Mouse (Mus musculus) ES-E14 (cell line): ENCODE results near the gene Btbd8.

Experiments used
- CHD2 ChIP-seq: IDR thresholded peaks from 2 replicates; pipeline ENCODE4 v1.6.1; 2014; ENCODE audit warnings: mild to moderate bottlenecking, low read depth, low read length, inconsistent platforms
- HCFC1 ChIP-seq: IDR thresholded peaks from 2 replicates; pipeline ENCODE4 v1.6.1; 2012; ENCODE audit warnings: low read length, inconsistent platforms, borderline replicate concordance; ENCODE audit not compliant: insufficient read depth
- MAFK ChIP-seq: IDR thresholded peaks from 2 replicates; pipeline ENCODE4 v1.6.1; 2014; ENCODE audit warnings: mild to moderate bottlenecking, low read depth, low read length, inconsistent platforms; ENCODE audit not compliant: insufficient read depth
- ZNF384 ChIP-seq: IDR thresholded peaks from 2 replicates; pipeline ENCODE4 v1.6.1; 2012; ENCODE audit warnings: low read depth, low read length, inconsistent platforms

- TF ChIP-seq HCFC1 (no peak), ZNF384 (no peak), MAFK (no peak), CHD2 (no peak)
These were observed 103.9 kb downstream of the Btbd8 start for GRCm38 (mm10) chr5:107541696-107542095.
